Mouse (Mus musculus) adrenal gland, postnatal 14 days (tissue): ENCODE data around the gene Gprin1. TPM values are rescaled to one million over a fixed set of nuclear protein-coding genes. Genes with fewer than 3 reads are reported as not detected.
"Not testable (repeated sequence)": the region's sequence is repeated elsewhere in the genome, so short reads cannot be mapped to it uniquely, and the experiment has no call there.

Source experiments
- DNase-seq: peaks from one replicate; pipeline ENCODE4 v3.0.0; 2021; ENCODE audit warnings: mixed read lengths
- long read RNA-seq, 2 experiments: library from polyadenylated mRNA; stranded (forward); transcript quantifications; one replicate each; pipeline ENCODE4 v2.0.0; 2021
- total RNA-seq: library from RNA; stranded (reverse); gene quantifications from 2 replicates; pipeline ENCODE4 v1.2.3, GENCODE M21; 2021

Gene Gprin1
- 3.5 and 5.1 TPM in 2 replicates for total RNA-seq
- long read RNA-seq, experiment 1, full-length matches to known transcripts: 1 of 2 reads
- long read RNA-seq, experiment 1, partial matches to known transcripts: 0 of 2 reads
- long read RNA-seq, experiment 1, other reads (novel, unspliced or antisense): 1 of 2 reads
- long read RNA-seq, experiment 2, full-length matches to known transcripts: 1 of 3 reads
- long read RNA-seq, experiment 2, partial matches to known transcripts: 0 of 3 reads
- long read RNA-seq, experiment 2, other reads (novel, unspliced or antisense): 2 of 3 reads

GRCm38 (mm10) chr13:54749864-54750411, at the start of gene Gprin1:
Gene Gprin1, minus strand, starts transcription at chr13:54749874.
- DNase-seq: peak; percentile 28

GRCm38 (mm10) chr13:54798740-54799139, 49.1 kb upstream of the Gprin1 start:
- DNase-seq: no peak

GRCm38 (mm10) chr13:54797861-54798643, 48.4 kb upstream of the Gprin1 start:
- DNase-seq: no peak

- peak; percentile 44 for DNase-seq
Measured at GRCm38 (mm10) chr13:54797356-54797755, 47.7 kb upstream of the Gprin1 start.

GRCm38 (mm10) chr13:54794843-54795242, 45.2 kb upstream of the Gprin1 start:
- no peak for DNase-seq

- DNase-seq: no peak
Measured at GRCm38 (mm10) chr13:54794002-54794577, 44.4 kb upstream of the Gprin1 start.

- DNase-seq: peak; percentile 58
Measured at GRCm38 (mm10) chr13:54792259-54793230, 42.9 kb upstream of the Gprin1 start.

- DNase-seq: peak; percentile 80
Measured at GRCm38 (mm10) chr13:54789561-54790397, 40.1 kb upstream of the Gprin1 start.

GRCm38 (mm10) chr13:54788740-54789560, 39.3 kb upstream of the Gprin1 start, which contains the start of gene Tspan17:
Gene Tspan17, plus strand, starts transcription at chr13:54789377.
- peak; percentile 100 for DNase-seq

- not testable (repeated sequence) for DNase-seq
Measured at GRCm38 (mm10) chr13:54787591-54787990, 37.9 kb upstream of the Gprin1 start.

GRCm38 (mm10) chr13:54783698-54784097, 34.0 kb upstream of the Gprin1 start, which contains the start of gene Eif4e1b:
Gene Eif4e1b, plus strand, starts transcription at chr13:54783998.
- no peak for DNase-seq

- DNase-seq: no peak
Measured at GRCm38 (mm10) chr13:54783235-54783634, 33.6 kb upstream of the Gprin1 start.

- DNase-seq: no peak
Measured at GRCm38 (mm10) chr13:54781086-54781485, 31.4 kb upstream of the Gprin1 start.

- peak; percentile 62 for DNase-seq
Measured at GRCm38 (mm10) chr13:54780592-54780991, 30.9 kb upstream of the Gprin1 start.

GRCm38 (mm10) chr13:54767012-54767411, 17.3 kb upstream of the Gprin1 start:
- no peak for DNase-seq

- peak; percentile 85 for DNase-seq
Measured at GRCm38 (mm10) chr13:54766192-54766768, 16.6 kb upstream of the Gprin1 start, which contains the start of gene Sncb. Gene Sncb, minus strand, starts transcription at chr13:54766595.

GRCm38 (mm10) chr13:54765281-54766191, 15.9 kb upstream of the Gprin1 start:
- no peak for DNase-seq

GRCm38 (mm10) chr13:54760906-54761305, 11.2 kb upstream of the Gprin1 start:
- no peak for DNase-seq
